Comparison of ENCODE assay signal across 8 mouse cellular contexts in genomic region chr12:89812550-89813207, GRCm38 (mm10).
DNase-seq lines count a peak whose midpoint lies in the region; ATAC-seq and TF ChIP-seq lines count a peak whose summit lies in the region.

No protein-coding gene starts in this region.

- ATAC-seq in kidney, postnatal 0 days (replicated peaks; ENCODE audit: low FRiP score, low read depth) = no peak
- no peak; the same call in 1 of the 2 replicates for ATAC-seq in embryonic facial prominence, embryonic 11.5 days (replicated peaks; ENCODE audit: insufficient number of reproducible peaks, low FRiP score, low TSS enrichment, low read depth)
- ATAC-seq in hindbrain, embryonic 14.5 days (ENCODE audit: low FRiP score) = no peak; the same call in 1 of the 2 replicates
- ATAC-seq in midbrain, embryonic 15.5 days (replicated peaks) = no peak; the same call in 1 of the 2 replicates

- TF ChIP-seq CTCF in kidney, postnatal 0 days (IDR thresholded peaks at IDR 0.05; ENCODE audit: low read depth) = no peak

- H3K27me3 ChIP-seq in kidney, postnatal 0 days (ENCODE audit: insufficient read depth, low read length) = no peaks in the 10 kb centered on the region
- H3K27me3 ChIP-seq in embryonic facial prominence, embryonic 11.5 days (ENCODE audit: control insufficient read depth, insufficient read depth, low read length) = peaks cover 3% of the 10 kb centered on the region; the same call in 1 of the 2 replicates
- no peaks in the 10 kb centered on the region for H3K27me3 ChIP-seq in hindbrain, embryonic 14.5 days (ENCODE audit: control insufficient read depth, insufficient read depth, low read length)
- no peaks in the 10 kb centered on the region for H3K27me3 ChIP-seq in midbrain, embryonic 15.5 days (replicated peaks)

- H3K4me2 ChIP-seq in kidney, postnatal 0 days (ENCODE audit: low read length) = peak overlapping the region; percentile 58
- peak overlapping the region; percentile 57 for H3K4me2 ChIP-seq in embryonic facial prominence, embryonic 11.5 days (ENCODE audit: low read depth, low read length)
- peak overlapping the region; percentile 83 for H3K4me2 ChIP-seq in hindbrain, embryonic 14.5 days (replicated peaks)
- H3K4me2 ChIP-seq in midbrain, embryonic 15.5 days = peak overlapping the region; percentile 93

- peak; percentile 27 for DNase-seq in kidney, postnatal 0 days (ENCODE audit: low spot score)
- no peak for DNase-seq in kidney, postnatal 25 days
- DNase-seq in embryonic facial prominence, embryonic 11.5 days (ENCODE audit: low spot score) = peak; percentile 53
- no peak for DNase-seq in hindbrain, embryonic 14.5 days (ENCODE audit: low spot score)
- DNase-seq in spleen, postnatal 36 days (ENCODE audit: low spot score in 2 of 2) = no peak
- no peak for DNase-seq in yolk sac, embryonic 10.5 days (ENCODE audit: low spot score)
- DNase-seq in thymus, postnatal 36 days = no peak

- peak overlapping the region; percentile 35 for H3K4me3 ChIP-seq in kidney, postnatal 0 days (replicated peaks; ENCODE audit: low read depth, low read length)
- H3K4me3 ChIP-seq in embryonic facial prominence, embryonic 11.5 days (ENCODE audit: low read depth, low read length) = peak overlapping the region; percentile 38
- peak overlapping the region; percentile 38 for H3K4me3 ChIP-seq in hindbrain, embryonic 14.5 days (replicated peaks; ENCODE audit: low read length)
- H3K4me3 ChIP-seq in midbrain, embryonic 15.5 days = peak overlapping the region; percentile 50

- H3K27ac ChIP-seq in kidney, postnatal 0 days = no peak overlapping the region
- no peak overlapping the region for H3K27ac ChIP-seq in embryonic facial prominence, embryonic 11.5 days (replicated peaks; ENCODE audit: low read depth, low read length)
- H3K27ac ChIP-seq in hindbrain, embryonic 14.5 days = peak overlapping the region; percentile 15
- peak overlapping the region; percentile 72; the same call in 1 of the 2 replicates for H3K27ac ChIP-seq in midbrain, embryonic 15.5 days

- no peaks in the 10 kb centered on the region for H3K9me3 ChIP-seq in kidney, postnatal 0 days (replicated peaks; ENCODE audit: low read length)
- no peaks in the 10 kb centered on the region for H3K9me3 ChIP-seq in embryonic facial prominence, embryonic 11.5 days (replicated peaks; ENCODE audit: control insufficient read depth, low read length)
- H3K9me3 ChIP-seq in hindbrain, embryonic 14.5 days (ENCODE audit: control insufficient read depth, low read length) = no peaks in the 10 kb centered on the region
- no peaks in the 10 kb centered on the region for H3K9me3 ChIP-seq in midbrain, embryonic 15.5 days

- H3K9ac ChIP-seq in kidney, postnatal 0 days (ENCODE audit: low read depth, low read length) = no peak overlapping the region
- peak overlapping the region; percentile 44 for H3K9ac ChIP-seq in embryonic facial prominence, embryonic 11.5 days (replicated peaks; ENCODE audit: low read length)
- H3K9ac ChIP-seq in hindbrain, embryonic 14.5 days = peak overlapping the region; percentile 61
- H3K9ac ChIP-seq in midbrain, embryonic 15.5 days = peak overlapping the region; percentile 55

- 2% methylated on average over 17 of the region's 17 CpGs for WGBS in kidney, postnatal 0 days
- under 1% methylated on average over 17 of the region's 17 CpGs for WGBS in embryonic facial prominence, embryonic 11.5 days
- WGBS in hindbrain, embryonic 14.5 days = 1% methylated on average over 17 of the region's 17 CpGs
- 2% methylated on average over 17 of the region's 17 CpGs for WGBS in midbrain, embryonic 15.5 days

- peaks cover 9% of the 10 kb centered on the region for H3K4me1 ChIP-seq in kidney, postnatal 0 days (replicated peaks; ENCODE audit: insufficient read depth, low read length)
- no peaks in the 10 kb centered on the region for H3K4me1 ChIP-seq in embryonic facial prominence, embryonic 11.5 days (ENCODE audit: control insufficient read depth, insufficient read depth, low read length)
- H3K4me1 ChIP-seq in hindbrain, embryonic 14.5 days (replicated peaks; ENCODE audit: control insufficient read depth, insufficient read depth, low read length) = peaks cover 23% of the 10 kb centered on the region
- peaks cover 41% of the 10 kb centered on the region for H3K4me1 ChIP-seq in midbrain, embryonic 15.5 days

- no peaks in the 10 kb centered on the region for H3K36me3 ChIP-seq in kidney, postnatal 0 days (ENCODE audit: insufficient read depth, low read length)
- no peaks in the 10 kb centered on the region for H3K36me3 ChIP-seq in embryonic facial prominence, embryonic 11.5 days (replicated peaks; ENCODE audit: control insufficient read depth, insufficient read depth, low read depth, low read length)
- H3K36me3 ChIP-seq in hindbrain, embryonic 14.5 days (replicated peaks; ENCODE audit: control insufficient read depth, insufficient read depth) = no peaks in the 10 kb centered on the region
- H3K36me3 ChIP-seq in midbrain, embryonic 15.5 days (replicated peaks) = no peaks in the 10 kb centered on the region

Comparison
In these comparisons a context has a peak if more than half of its experiments do, and no peak if none do; other contexts are left out.
1. DNase-seq: peak in kidney, postnatal 0 days (single experiment) and embryonic facial prominence, embryonic 11.5 days (single experiment); none in kidney, postnatal 25 days (0 of 2), hindbrain, embryonic 14.5 days (single experiment), spleen, postnatal 36 days (0 of 2), yolk sac, embryonic 10.5 days (single experiment) and thymus, postnatal 36 days (0 of 2).
2. H3K27ac ChIP-seq: peak in hindbrain, embryonic 14.5 days (single experiment) and midbrain, embryonic 15.5 days (single experiment); none in kidney, postnatal 0 days (single experiment) and embryonic facial prominence, embryonic 11.5 days (single experiment).
3. Peak in every context shown above with its lines, with median percentiles within 50 percentile points of each other: H3K4me2 ChIP-seq and H3K4me3 ChIP-seq.